Mouse (Mus musculus): Measurements from ENCODE around the gene B3gat2. TPM values are rescaled to one million over a fixed set of nuclear protein-coding genes. Genes with fewer than 3 reads are reported as not detected.

B3gat2 gene
- polyA plus RNA-seq, 1 experiment from 2014 or later: 5.6 TPM

DNA sequence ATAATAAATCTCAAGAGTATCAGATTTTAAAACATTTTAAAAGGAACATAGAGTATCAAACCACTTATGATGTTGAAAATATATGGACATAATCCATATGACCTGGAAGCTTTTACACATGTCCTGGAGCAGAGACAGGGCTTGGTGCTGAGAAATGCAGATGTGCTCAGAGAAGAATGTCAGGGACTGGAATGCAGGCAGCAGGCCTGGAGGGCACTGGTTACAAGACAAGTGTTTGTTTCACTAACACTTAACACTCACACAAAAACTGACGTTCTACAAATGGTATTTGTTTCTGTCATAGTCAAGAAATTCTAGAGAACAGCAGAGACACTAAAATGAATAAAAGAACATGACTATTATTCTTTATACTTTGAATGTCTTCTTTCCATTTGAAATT is 130.5 kb downstream of the B3gat2 start:
- no peak overlapping the region for H3K27ac ChIP-seq
- no peaks in the 10 kb centered on the region for H3K4me1 ChIP-seq
- 70% methylated on average over 1 of the region's 1 CpGs for WGBS
- no peak overlapping the region for H3K4me2 ChIP-seq (replicated peaks)
- no peak overlapping the region for H3K9ac ChIP-seq
- no peaks in the 10 kb centered on the region for H3K36me3 ChIP-seq
- H3K4me3 ChIP-seq: no peak overlapping the region
- H3K9me3 ChIP-seq: no peaks in the 10 kb centered on the region
- no peak for ATAC-seq (ENCODE audit: low FRiP score, low read depth)
- H3K27me3 ChIP-seq (replicated peaks): no peaks in the 10 kb centered on the region

Other genes starting within 250 kb of the B3gat2 start
- 71.3 and 71.4 TPM in 2 replicates for gene Smap1, start 160.6 kb downstream of the B3gat2 start, polyA plus RNA-seq (2016; fragmentation: Nextera tagmentation; extraction: Ambion mirVana)
- gene Sdhaf4, start 243.9 kb downstream of the B3gat2 start, polyA plus RNA-seq (2016; fragmentation: Nextera tagmentation; extraction: Ambion mirVana): 78.1 and 80.1 TPM in 2 replicates

Measured in neural tube, embryonic 12.5 days (tissue).